Mouse (Mus musculus) gastrocnemius, postnatal 36 days (tissue): ENCODE results near the gene Opalin. TPM values are rescaled to one million over a fixed set of nuclear protein-coding genes. Genes with fewer than 3 reads are reported as not detected.

Experiments
- DNase-seq, 2 experiments: peaks; one replicate each; pipeline ENCODE4 v3.0.0; 2022
- intact Hi-C: fragments of 180-260 bp; cut with DNase I; formaldehyde crosslinking; loops from one replicate; pipeline ENCODE4 v1.15.1; 2025
- long read RNA-seq, 2 experiments: library from polyadenylated mRNA; stranded (forward); transcript quantifications; one replicate each; pipeline ENCODE4 v2.0.0; 2021
- total RNA-seq, 2 experiments: library from RNA; stranded (reverse); gene quantifications; 2 replicates each; pipeline ENCODE4 v1.2.3; 2021

Gene Opalin
- total RNA-seq = not detected
- long read RNA-seq, experiment 1 = 0 reads
- long read RNA-seq, experiment 2 = 0 reads

- intact Hi-C loops = no loop called here
- no peak for DNase-seq
These were observed at the start of gene Opalin for GRCm38 (mm10) chr19:41076906-41077305. Opalin (minus strand) TSS chr19:41077113.

- DNase-seq = no peak
- intact Hi-C loops = no loop called here
These were observed 46.1 kb upstream of the Opalin start for GRCm38 (mm10) chr19:41123009-41123408.

GRCm38 (mm10) chr19:41119924-41120323 lies 43.0 kb upstream of the Opalin start:
- DNase-seq = no peak
- intact Hi-C loops = no loop called here

- intact Hi-C loops = no loop called here
- DNase-seq = no peak
These were observed 41.4 kb upstream of the Opalin start for GRCm38 (mm10) chr19:41118346-41118745.

- DNase-seq = no peak
- intact Hi-C loops = no loop called here
These were observed 40.4 kb upstream of the Opalin start for GRCm38 (mm10) chr19:41117334-41117733.

- intact Hi-C loops = no loop called here
- no peak for DNase-seq
These were observed 37.7 kb upstream of the Opalin start for GRCm38 (mm10) chr19:41114611-41115010.

- intact Hi-C loops = no loop called here
- no peak for DNase-seq
These were observed 37.1 kb upstream of the Opalin start for GRCm38 (mm10) chr19:41113911-41114531.

GRCm38 (mm10) chr19:41112609-41113008 lies 35.7 kb upstream of the Opalin start:
- DNase-seq = no peak
- intact Hi-C loops = no loop called here

- DNase-seq = no peak
- intact Hi-C loops = no loop called here
These were observed 33.1 kb upstream of the Opalin start for GRCm38 (mm10) chr19:41109991-41110390.

- DNase-seq = no peak
- intact Hi-C loops = no loop called here
These were observed 32.6 kb upstream of the Opalin start for GRCm38 (mm10) chr19:41109496-41109895.

GRCm38 (mm10) chr19:41108666-41109065 lies 31.8 kb upstream of the Opalin start:
- no peak for DNase-seq
- intact Hi-C loops = no loop called here

- DNase-seq = no peak
- intact Hi-C loops = no loop called here
These were observed 30.6 kb upstream of the Opalin start for GRCm38 (mm10) chr19:41107530-41107929.

GRCm38 (mm10) chr19:41104922-41105321 lies 28.0 kb upstream of the Opalin start:
- intact Hi-C loops = loop anchor here (5.0 kb wide), 1 partner anchor 137 kb away; no protein-coding TSS in a partner anchor

GRCm38 (mm10) chr19:41101390-41101789 lies 24.5 kb upstream of the Opalin start:
- intact Hi-C loops = loop anchor here (5.0 kb wide), 1 partner anchor 141 kb away; no protein-coding TSS in a partner anchor
- peak; percentile 60 to 81 for DNase-seq

More at GRCm38 (mm10) chr19:41104922-41105321, 28.0 kb upstream of the Opalin start:
- no peak for DNase-seq

- intact Hi-C loops = loop anchor here (5.0 kb wide), 1 partner anchor 141 kb away; no protein-coding TSS in a partner anchor
- no peak for DNase-seq
These were observed 23.9 kb upstream of the Opalin start for GRCm38 (mm10) chr19:41100863-41101262.

- no peak for DNase-seq
- intact Hi-C loops = no loop called here
These were observed 20.1 kb upstream of the Opalin start for GRCm38 (mm10) chr19:41097038-41097437.

- no peak for DNase-seq
These were observed 15.0 kb upstream of the Opalin start for GRCm38 (mm10) chr19:41091901-41092300.

GRCm38 (mm10) chr19:41089833-41090232 lies 12.9 kb upstream of the Opalin start:
- peak in 1 of 2 experiments; percentile 24 for DNase-seq
- intact Hi-C loops = loop anchor here (5.0 kb wide), 1 partner anchor 157 kb away; no protein-coding TSS in a partner anchor

More at GRCm38 (mm10) chr19:41091901-41092300, 15.0 kb upstream of the Opalin start:
- intact Hi-C loops = no loop called here

GRCm38 (mm10) chr19:41088491-41088890 lies 11.6 kb upstream of the Opalin start:
- intact Hi-C loops = loop anchor here (5.0 kb wide), 1 partner anchor 159 kb away; no protein-coding TSS in a partner anchor
- no peak for DNase-seq

GRCm38 (mm10) chr19:41087901-41088300 lies 11.0 kb upstream of the Opalin start:
- intact Hi-C loops = loop anchor here (5.0 kb wide), 1 partner anchor 159 kb away; no protein-coding TSS in a partner anchor
- DNase-seq = no peak

GRCm38 (mm10) chr19:41086700-41087099 lies 9.8 kb upstream of the Opalin start:
- DNase-seq = peak in 1 of 2 experiments; percentile 55
- intact Hi-C loops = loop anchor here (5.0 kb wide), 1 partner anchor 161 kb away; no protein-coding TSS in a partner anchor

- no peak for DNase-seq
- intact Hi-C loops = loop anchor here (5.0 kb wide), 1 partner anchor 161 kb away; no protein-coding TSS in a partner anchor
These were observed 9.4 kb upstream of the Opalin start for GRCm38 (mm10) chr19:41086289-41086688.
